Mouse (Mus musculus) brain, embryonic 14.5 days (tissue): Measurements from ENCODE around the gene Tmem45a. TPM values are rescaled to one million over a fixed set of nuclear protein-coding genes. Genes with fewer than 3 reads are reported as not detected.

Source experiments
- DNase-seq: peaks from one replicate; pipeline ENCODE4 v3.0.0-alpha.2; 2011; ENCODE audit warnings: low read depth
- CTCF ChIP-seq: fragments of 200-500 bp; IDR thresholded peaks from 2 replicates; pipeline ENCODE4 v1.5.1; 2012; ENCODE audit warnings: inconsistent platforms, mild to moderate bottlenecking, moderate library complexity, borderline replicate concordance; ENCODE audit not compliant: insufficient read depth, insufficient read length; ENCODE audit errors: extremely low read depth
- POLR2A ChIP-seq: fragments of 200-500 bp; IDR thresholded peaks from 2 replicates; pipeline ENCODE4 v1.6.1; 2012; ENCODE audit warnings: mild to moderate bottlenecking, inconsistent platforms, borderline replicate concordance; ENCODE audit not compliant: poor library complexity, insufficient read depth, insufficient read length, severe bottlenecking; ENCODE audit errors: extremely low read depth
- polyA plus RNA-seq: library from polyadenylated mRNA; depleted of rRNA; stranded (reverse); fragments of >200 nt; gene quantifications from 2 replicates; pipeline ENCODE4 v1.2.3, GENCODE M21; 2012

Gene Tmem45a
- polyA plus RNA-seq, 1 experiment, result 3.2 TPM

DNA sequence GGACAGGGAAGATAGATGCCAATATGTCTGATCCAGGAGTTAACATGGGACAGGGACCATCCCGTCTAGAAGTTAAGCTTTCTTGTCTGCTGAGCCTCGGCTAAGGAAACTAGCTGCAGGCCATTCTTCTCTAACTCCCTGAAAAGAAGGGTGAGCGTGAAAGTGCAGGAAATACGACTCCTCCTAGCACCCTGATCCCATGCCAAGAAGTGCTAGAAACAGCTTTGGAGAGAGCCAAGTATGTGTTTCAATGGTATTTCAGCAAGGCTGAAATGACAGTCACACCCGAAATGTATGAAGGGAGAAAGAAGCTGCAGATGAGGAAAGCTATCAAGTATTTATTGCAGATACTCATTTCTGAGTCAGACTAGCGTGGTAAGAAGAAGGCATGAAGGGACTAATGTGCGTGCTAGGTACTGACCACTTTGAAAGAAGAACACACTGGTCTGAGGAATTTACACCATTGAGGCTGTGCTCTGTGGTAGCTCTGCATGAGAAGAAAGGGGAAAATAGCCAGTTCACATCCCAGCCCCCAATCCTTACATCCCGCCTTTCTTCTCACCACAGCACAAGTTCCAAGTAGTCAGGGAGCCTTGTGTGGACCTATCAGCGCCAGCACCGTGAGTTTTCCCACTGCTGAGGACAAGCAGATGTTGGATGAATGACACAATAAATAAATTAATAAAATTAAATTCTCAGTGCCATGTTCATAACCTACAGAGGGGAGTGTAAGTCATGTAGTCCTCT lies 33.0 kb downstream of the Tmem45a start:
- TF ChIP-seq POLR2A, result no peak
- no peak for TF ChIP-seq CTCF
- peak; percentile 17 for DNase-seq

DNA sequence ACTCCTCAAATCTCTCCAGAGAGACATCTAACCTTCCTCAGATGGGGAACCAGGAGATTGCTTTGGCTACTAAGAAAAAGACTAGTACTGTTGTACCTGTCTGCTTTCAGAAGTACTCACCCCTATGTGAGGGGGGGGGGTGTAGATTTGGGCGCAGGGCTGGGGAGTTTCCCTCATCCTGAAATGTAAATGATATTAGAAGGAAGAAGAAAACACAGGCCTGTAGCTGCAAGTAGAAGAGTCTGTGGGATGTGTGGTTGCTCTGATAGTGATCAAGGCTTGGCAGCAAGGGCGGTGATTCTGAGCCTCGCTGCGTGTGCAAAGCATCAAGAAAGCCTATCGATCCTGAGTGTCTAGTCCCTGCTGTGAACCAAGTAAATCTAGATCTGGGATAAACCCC lies 43.0 kb downstream of the Tmem45a start:
- TF ChIP-seq POLR2A (no peak), CTCF (no peak)
- DNase-seq, result no peak

GRCm38 (mm10) chr16:56833312-56833711 lies 52.7 kb downstream of the Tmem45a start:
- no peak for TF ChIP-seq POLR2A
- no peak for TF ChIP-seq CTCF
- DNase-seq, result no peak

DNA sequence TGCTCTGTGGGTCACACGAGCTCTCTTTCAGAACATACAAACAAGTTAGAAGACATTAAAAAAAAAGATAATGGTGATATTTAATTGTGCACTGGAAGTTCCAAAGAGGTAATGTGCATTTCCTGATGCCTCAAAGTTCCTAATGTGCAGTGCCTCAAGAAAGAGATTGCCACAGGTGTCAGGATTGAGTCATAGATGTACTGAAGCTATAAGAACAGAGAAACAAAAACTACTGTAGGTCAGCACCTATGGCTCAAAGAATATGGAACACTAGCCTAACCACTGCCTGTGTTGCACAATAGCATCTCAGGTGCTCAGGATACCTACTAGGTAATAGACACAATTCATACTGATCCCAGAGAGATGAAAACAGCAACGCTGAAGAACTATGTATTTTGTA lies 54.0 kb downstream of the Tmem45a start:
- no peak for DNase-seq
- no peak for TF ChIP-seq CTCF
- TF ChIP-seq POLR2A, result no peak

- TF ChIP-seq POLR2A (no peak), CTCF (no peak)
Measured at GRCm38 (mm10) chr16:56801370-56802109, 84.4 kb downstream of the Tmem45a start.

DNA sequence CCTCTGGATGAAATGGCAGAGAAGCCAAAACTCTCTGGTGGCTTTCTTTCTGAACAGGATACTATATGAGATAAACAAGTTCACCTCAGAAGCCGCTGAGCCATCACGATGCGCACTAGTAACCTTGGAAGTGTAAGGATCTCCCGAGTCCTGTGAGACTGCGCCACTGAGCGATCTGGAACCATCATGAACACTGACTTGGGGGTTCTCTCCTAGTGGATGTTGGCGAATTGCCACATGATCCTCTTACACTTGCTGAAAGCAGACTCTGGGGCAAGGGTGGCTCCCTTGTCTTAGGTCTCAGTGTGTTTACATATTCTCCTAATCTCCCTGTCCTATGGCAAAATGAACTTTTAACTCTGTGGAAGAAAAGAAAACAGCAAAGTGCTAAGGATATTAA lies 85.0 kb downstream of the Tmem45a start:
- TF ChIP-seq CTCF, result no peak
- TF ChIP-seq POLR2A, result no peak
- DNase-seq, result no peak

More at GRCm38 (mm10) chr16:56801370-56802109, 84.4 kb downstream of the Tmem45a start:
- no peak for DNase-seq

- peak; percentile 30 for DNase-seq
- no peak for TF ChIP-seq POLR2A
- TF ChIP-seq CTCF, result no peak
Measured at GRCm38 (mm10) chr16:56800469-56800868, 85.5 kb downstream of the Tmem45a start.

GRCm38 (mm10) chr16:56799541-56800029 lies 86.4 kb downstream of the Tmem45a start:
- no peak for DNase-seq
- TF ChIP-seq CTCF (no peak), POLR2A (no peak)

DNA sequence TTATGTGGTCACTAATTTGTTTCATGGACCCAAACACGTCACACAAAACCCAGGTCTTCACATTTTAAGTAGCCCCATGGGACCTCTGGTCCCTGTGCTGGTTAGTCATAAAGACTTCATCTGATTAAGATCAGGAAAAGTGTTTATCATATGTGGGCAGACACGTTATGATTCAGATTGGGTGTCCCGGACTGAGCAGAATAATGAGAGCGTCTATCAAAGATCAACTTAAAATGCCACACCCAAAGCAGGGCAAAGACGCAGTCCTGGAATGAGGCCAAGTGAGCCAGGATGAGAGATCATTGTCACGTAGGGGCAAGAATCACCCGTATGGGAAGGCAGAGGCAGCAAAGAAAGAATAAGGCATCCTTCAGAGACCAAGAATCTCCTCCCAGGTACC lies 87.1 kb downstream of the Tmem45a start:
- DNase-seq, result no peak
- TF ChIP-seq CTCF (no peak), POLR2A (no peak)

DNA sequence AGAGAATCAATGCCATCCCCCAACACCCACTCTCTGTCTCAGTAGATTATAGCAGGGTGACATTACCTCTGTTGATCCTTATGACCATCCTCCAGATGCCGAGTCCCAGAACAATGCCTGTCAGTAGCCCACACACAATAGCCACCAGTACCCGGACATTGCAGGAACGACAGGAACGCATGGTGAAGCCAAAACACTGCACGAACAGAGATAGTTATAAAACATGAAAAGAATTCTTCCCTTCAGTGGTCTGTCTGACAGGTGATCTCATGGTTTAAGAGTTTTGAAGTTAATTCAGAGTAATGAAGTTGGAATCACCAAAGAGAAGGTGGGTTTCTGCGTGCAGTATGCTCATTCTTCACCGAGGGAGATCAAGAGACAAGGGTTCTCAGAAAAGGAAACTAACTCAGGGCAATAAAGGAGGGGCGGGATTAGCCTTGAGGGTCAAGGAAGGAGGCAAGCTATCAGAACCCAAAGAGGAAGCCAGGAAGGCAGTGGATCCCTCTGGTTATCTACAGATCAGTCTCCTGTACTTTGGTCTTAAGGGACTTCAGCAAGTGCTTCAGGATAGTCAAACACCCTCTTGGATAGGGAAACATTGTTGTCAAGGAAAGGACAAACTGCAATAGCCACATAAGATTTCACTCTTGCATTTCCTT lies 90.4 kb downstream of the Tmem45a start, which contains the start of gene Adgrg7:
Adgrg7 (minus strand) TSS at position 375 of the 659 bp plus-strand sequence.
- DNase-seq, result no peak

More for the DNA sequence above, 90.4 kb downstream of the Tmem45a start, which contains the start of gene Adgrg7:
- TF ChIP-seq POLR2A (no peak), CTCF (no peak)
